In the genomic region with DNA sequence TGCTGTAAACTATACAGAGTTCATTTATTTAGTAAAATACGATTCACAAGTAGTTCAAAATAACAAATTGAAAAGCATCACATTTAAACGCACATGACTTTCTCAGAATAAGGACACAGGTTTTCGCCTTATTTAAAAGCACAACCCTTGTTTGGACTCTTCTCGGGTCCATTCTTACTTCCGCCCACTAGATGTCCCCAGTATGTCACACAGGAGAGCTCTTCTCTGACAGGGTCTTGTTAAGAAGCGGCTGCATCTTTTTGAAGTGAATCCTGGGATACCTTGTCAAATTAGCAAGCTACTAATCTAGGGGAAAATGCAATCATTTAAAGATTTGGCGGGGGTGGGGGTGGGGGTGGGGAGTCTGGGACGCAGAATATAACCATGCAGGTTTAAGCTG, we compare ENCODE assay signal across 8 mouse cellular contexts.
DNase-seq lines count a peak whose midpoint lies in the region; ATAC-seq and TF ChIP-seq lines count a peak whose summit lies in the region.
"Had no signal": no experiment of that assay in that cellular context is flagged by ENCODE, and none has a peak within 500 bp of the region (broad histone marks: within the 10 kb centered on the region; RNA-seq: fewer than 3 reads in every experiment).

No protein-coding gene starts in this region.

- H3K27me3 ChIP-seq in limb, embryonic 11.5 days (ENCODE audit: control insufficient read depth, insufficient read depth, low read length) = no peaks in the 10 kb centered on the region
- H3K27me3 ChIP-seq in limb, embryonic 10.5 days (ENCODE audit: low read depth, poor library complexity, severe bottlenecking) = no peaks in the 10 kb centered on the region
- H3K27me3 ChIP-seq in forebrain, embryonic 15.5 days = 0 out of 2 replicates have a peak, but pooled peaks cover 11% of the 10 kb centered on the region
- H3K27me3 ChIP-seq in midbrain, embryonic 10.5 days (ENCODE audit: low read depth, poor library complexity, severe bottlenecking) = 0 out of 2 replicates have a peak, but pooled peaks cover 7% of the 10 kb centered on the region
- H3K27me3 ChIP-seq: limb, embryonic 15.5 days had no signal

- no peak overlapping the region for H3K4me2 ChIP-seq in limb, embryonic 11.5 days (ENCODE audit: low read depth, severe bottlenecking)
- H3K4me2 ChIP-seq in forebrain, embryonic 15.5 days (replicated peaks) = peak overlapping the region; percentile 38
- H3K4me2 ChIP-seq: limb, embryonic 15.5 days had no signal

- H3K27ac ChIP-seq in limb, embryonic 11.5 days (replicated peaks; ENCODE audit: low read depth, low read length) = no peak overlapping the region
- H3K27ac ChIP-seq in limb, embryonic 10.5 days = no peak overlapping the region
- H3K27ac ChIP-seq in bone marrow macrophage, adult 2 months (ENCODE audit: insufficient read depth, low read depth, low read length) = no peak overlapping the region
- no peak overlapping the region for H3K27ac ChIP-seq in forebrain, embryonic 15.5 days (replicated peaks)
- no peak overlapping the region for H3K27ac ChIP-seq in midbrain, embryonic 10.5 days (replicated peaks)
- H3K27ac ChIP-seq: limb, embryonic 15.5 days had no signal

- ATAC-seq in limb, embryonic 11.5 days (ENCODE audit: insufficient number of reproducible peaks, low FRiP score, low TSS enrichment, low read depth) = no peak
- peak; percentile 81 for ATAC-seq in forebrain, embryonic 15.5 days (replicated peaks)

- no peak for TF ChIP-seq POLR2A in bone marrow macrophage, adult 2 months (IDR thresholded peaks at IDR 0.05; ENCODE audit: borderline replicate concordance, low read depth, low read length)

- peak; percentile 33; the same call in 1 of the 2 replicates for TF ChIP-seq CTCF in bone marrow macrophage, adult 2 months (IDR thresholded peaks at IDR 0.05; ENCODE audit: low read depth, low read length)

- peak; percentile 28 for DNase-seq in limb, embryonic 11.5 days (ENCODE audit: low spot score)
- DNase-seq in limb, embryonic 10.5 days (ENCODE audit: low spot score) = no peak
- peak; percentile 46 for DNase-seq in midbrain, embryonic 10.5 days (ENCODE audit: low spot score)
- no peak for DNase-seq in T-cell, adult 2 months (ENCODE audit: low spot score)
- DNase-seq in urinary bladder, postnatal 36 days (ENCODE audit: low spot score in 2 of 2) = no peak

- no peak overlapping the region for H3K4me3 ChIP-seq in limb, embryonic 11.5 days (ENCODE audit: low read depth, low read length)
- no peak overlapping the region for H3K4me3 ChIP-seq in limb, embryonic 10.5 days
- no peak overlapping the region for H3K4me3 ChIP-seq in bone marrow macrophage, adult 2 months (ENCODE audit: insufficient read depth, low read length)
- H3K4me3 ChIP-seq in forebrain, embryonic 15.5 days = 0 out of 2 replicates have a peak overlapping the region, but pooled peaks have one; percentile 8
- H3K4me3 ChIP-seq in midbrain, embryonic 10.5 days = no peak overlapping the region
- H3K4me3 ChIP-seq: limb, embryonic 15.5 days had no signal

- WGBS in limb, embryonic 11.5 days = 13% methylated on average over 8 of the region's 8 CpGs
- 10% methylated on average over 8 of the region's 8 CpGs for WGBS in limb, embryonic 10.5 days
- 5% methylated on average over 8 of the region's 8 CpGs for WGBS in forebrain, embryonic 15.5 days
- WGBS in midbrain, embryonic 10.5 days = 7% methylated on average over 8 of the region's 8 CpGs

- H3K9me3 ChIP-seq in limb, embryonic 11.5 days (ENCODE audit: control insufficient read depth, low read length) = no peaks in the 10 kb centered on the region
- H3K9me3 ChIP-seq in limb, embryonic 10.5 days (replicated peaks) = no peaks in the 10 kb centered on the region
- no peaks in the 10 kb centered on the region for H3K9me3 ChIP-seq in forebrain, embryonic 15.5 days
- H3K9me3 ChIP-seq in midbrain, embryonic 10.5 days (replicated peaks) = no peaks in the 10 kb centered on the region
- H3K9me3 ChIP-seq: limb, embryonic 15.5 days had no signal

- no peak overlapping the region for H3K9ac ChIP-seq in limb, embryonic 11.5 days (ENCODE audit: low read length)
- no peak overlapping the region for H3K9ac ChIP-seq in forebrain, embryonic 15.5 days (replicated peaks)
- H3K9ac ChIP-seq: limb, embryonic 15.5 days had no signal

- no peaks in the 10 kb centered on the region for H3K4me1 ChIP-seq in limb, embryonic 11.5 days (ENCODE audit: control insufficient read depth, insufficient read depth, low read length)
- H3K4me1 ChIP-seq in limb, embryonic 10.5 days = 0 out of 2 replicates have a peak, but pooled peaks cover 4% of the 10 kb centered on the region
- H3K4me1 ChIP-seq in bone marrow macrophage, adult 2 months (ENCODE audit: control insufficient read depth, insufficient read depth, low read length) = no peaks in the 10 kb centered on the region
- peaks cover 12% of the 10 kb centered on the region for H3K4me1 ChIP-seq in forebrain, embryonic 15.5 days
- H3K4me1 ChIP-seq in midbrain, embryonic 10.5 days = peaks cover 49% of the 10 kb centered on the region

- no peaks in the 10 kb centered on the region for H3K36me3 ChIP-seq in limb, embryonic 11.5 days (ENCODE audit: control insufficient read depth, insufficient read depth, low read length)
- H3K36me3 ChIP-seq in limb, embryonic 10.5 days = no peaks in the 10 kb centered on the region
- no peaks in the 10 kb centered on the region for H3K36me3 ChIP-seq in forebrain, embryonic 15.5 days
- no peaks in the 10 kb centered on the region for H3K36me3 ChIP-seq in midbrain, embryonic 10.5 days
- H3K36me3 ChIP-seq: limb, embryonic 15.5 days had no signal

Comparison
In these comparisons a context has a peak if more than half of its experiments do, and no peak if none do; other contexts are left out.
1. DNase-seq: peak in limb, embryonic 11.5 days (single experiment) and midbrain, embryonic 10.5 days (single experiment); none in limb, embryonic 10.5 days (single experiment), T-cell, adult 2 months (single experiment) and urinary bladder, postnatal 36 days (0 of 2).